Mouse (Mus musculus) neural tube, embryonic 12.5 days (tissue): Measurements from ENCODE around the gene Cpeb4. TPM values are rescaled to one million over a fixed set of nuclear protein-coding genes. Genes with fewer than 3 reads are reported as not detected.

ENCODE experiments used
- ATAC-seq: fragments of 200-750 bp; cut with Nextera tagmentation; 2 replicates; pipeline ENCODE4 v1.8.0; 2017; ENCODE audit warnings: low read depth, mild to moderate bottlenecking, moderate TSS enrichment, moderate library complexity; ENCODE audit not compliant: low FRiP score
- H3K27ac ChIP-seq: fragments of 300-500 bp; sonication (generic); 2 replicates; pipeline ENCODE4 v1.5.1; 2016
- H3K27me3 ChIP-seq: fragments of 300-500 bp; sonication (generic); replicated peaks from 2 replicates; pipeline ENCODE4 v1.6.1; 2016; ENCODE audit warnings: mild to moderate bottlenecking
- H3K36me3 ChIP-seq: fragments of 300-500 bp; sonication (generic); 2 replicates; pipeline ENCODE4 v1.6.1; 2016; ENCODE audit warnings: mild to moderate bottlenecking
- H3K4me1 ChIP-seq: fragments of 300-500 bp; sonication (generic); 2 replicates; pipeline ENCODE4 v1.6.1; 2016
- H3K4me2 ChIP-seq: fragments of 300-500 bp; sonication (generic); replicated peaks from 2 replicates; pipeline ENCODE4 v1.6.1; 2016; ENCODE audit warnings: mild to moderate bottlenecking
- H3K4me3 ChIP-seq: fragments of 300-500 bp; sonication (generic); 2 replicates; pipeline ENCODE4 v1.5.1; 2016
- H3K9ac ChIP-seq: fragments of 300-500 bp; sonication (generic); 2 replicates; pipeline ENCODE4 v1.6.1; 2016; ENCODE audit warnings: mild to moderate bottlenecking
- H3K9me3 ChIP-seq: fragments of 300-500 bp; sonication (generic); 2 replicates; pipeline ENCODE4 v1.6.1; 2016; ENCODE audit warnings: mild to moderate bottlenecking
- WGBS: fragments of 180-500 bp; shearing (Covaris S2); methylation state at CpG from one replicate; pipeline ENCODE4 v1.1.7; 2016; 5-methylcytosine and 5-hydroxymethylcytosine counted together
- polyA plus RNA-seq: library from polyadenylated mRNA; unstranded; fragments of >200 nt; fragmentation: Nextera tagmentation; extraction: Ambion mirVana; gene quantifications from 2 replicates; pipeline ENCODE4 v1.2.1, GENCODE M21; 2016

The Cpeb4 gene
- polyA plus RNA-seq, 1 experiment from 2014 or later: 18.4 TPM

- no peaks in the 10 kb centered on the region for H3K36me3 ChIP-seq
- WGBS: 87% methylated on average over 5 of the region's 5 CpGs
- no peak for ATAC-seq
- no peak overlapping the region for H3K4me3 ChIP-seq
- no peak overlapping the region for H3K9ac ChIP-seq
- H3K27me3 ChIP-seq: no peaks in the 10 kb centered on the region
- no peak overlapping the region for H3K4me2 ChIP-seq
- peaks cover 11% of the 10 kb centered on the region for H3K4me1 ChIP-seq
- H3K27ac ChIP-seq: no peak overlapping the region
- H3K9me3 ChIP-seq: no peaks in the 10 kb centered on the region
Measured at GRCm38 (mm10) chr11:31850995-31851394, 21.0 kb upstream of the Cpeb4 start.

- Histone ChIP-seq H3K27ac (no peak overlapping the region), H3K9me3 (no peaks in the 10 kb centered on the region), H3K9ac (no peak overlapping the region), H3K36me3 (no peaks in the 10 kb centered on the region), H3K4me3 (no peak overlapping the region), H3K4me2 (no peak overlapping the region), H3K27me3 (no peaks in the 10 kb centered on the region), H3K4me1 (peaks cover 6% of the 10 kb centered on the region; the same call in 1 of the 2 replicates)
- no peak for ATAC-seq
- WGBS: 78% methylated on average over 4 of the region's 4 CpGs
Measured at GRCm38 (mm10) chr11:31851702-31852560, 20.1 kb upstream of the Cpeb4 start.

- H3K4me3 ChIP-seq: no peak overlapping the region
- H3K9me3 ChIP-seq: no peaks in the 10 kb centered on the region
- WGBS: 79% methylated on average over 5 of the region's 5 CpGs
- H3K4me2 ChIP-seq: no peak overlapping the region
- H3K9ac ChIP-seq: no peak overlapping the region
- H3K36me3 ChIP-seq: no peaks in the 10 kb centered on the region
- no peaks in the 10 kb centered on the region for H3K27me3 ChIP-seq
- H3K4me1 ChIP-seq: no peaks in the 10 kb centered on the region; the same call in 1 of the 2 replicates
- no peak overlapping the region for H3K27ac ChIP-seq
- ATAC-seq: no peak
Measured at GRCm38 (mm10) chr11:31854955-31855354, 17.1 kb upstream of the Cpeb4 start.

GRCm38 (mm10) chr11:31857479-31857878, 14.5 kb upstream of the Cpeb4 start:
- 93% methylated on average over 4 of the region's 4 CpGs for WGBS
- ATAC-seq: no peak
- H3K27ac ChIP-seq: no peak overlapping the region

GRCm38 (mm10) chr11:31861149-31861890, 10.7 kb upstream of the Cpeb4 start:
- H3K36me3 ChIP-seq: no peaks in the 10 kb centered on the region
- no peaks in the 10 kb centered on the region for H3K27me3 ChIP-seq
- ATAC-seq: no peak
- H3K4me2 ChIP-seq: no peak overlapping the region
- H3K9ac ChIP-seq: no peak overlapping the region
- H3K9me3 ChIP-seq: no peaks in the 10 kb centered on the region
- H3K4me3 ChIP-seq: no peak overlapping the region
- no peaks in the 10 kb centered on the region for H3K4me1 ChIP-seq
- H3K27ac ChIP-seq: no peak overlapping the region
- 80% methylated on average over 6 of the region's 6 CpGs for WGBS

More at GRCm38 (mm10) chr11:31857479-31857878, 14.5 kb upstream of the Cpeb4 start:
- no peaks in the 10 kb centered on the region for H3K36me3 ChIP-seq
- H3K9me3 ChIP-seq: no peaks in the 10 kb centered on the region
- no peak overlapping the region for H3K4me2 ChIP-seq
- H3K27me3 ChIP-seq: no peaks in the 10 kb centered on the region
- H3K4me1 ChIP-seq: no peaks in the 10 kb centered on the region
- no peak overlapping the region for H3K9ac ChIP-seq
- no peak overlapping the region for H3K4me3 ChIP-seq

- ATAC-seq: no peak
- Histone ChIP-seq H3K36me3 (no peaks in the 10 kb centered on the region), H3K9ac (no peak overlapping the region), H3K27me3 (no peaks in the 10 kb centered on the region), H3K4me2 (no peak overlapping the region), H3K27ac (no peak overlapping the region), H3K9me3 (no peaks in the 10 kb centered on the region), H3K4me1 (peaks cover 10% of the 10 kb centered on the region), H3K4me3 (no peak overlapping the region)
- WGBS: 72% methylated on average over 4 of the region's 4 CpGs
Measured at GRCm38 (mm10) chr11:31867976-31868375, 4.0 kb upstream of the Cpeb4 start.

GRCm38 (mm10) chr11:31870285-31871010, 1.6 kb upstream of the Cpeb4 start:
- H3K27ac ChIP-seq: peak overlapping the region; percentile 60
- under 1% methylated on average over 53 of the region's 53 CpGs for WGBS
- H3K4me1 ChIP-seq: peaks cover 17% of the 10 kb centered on the region
- no peaks in the 10 kb centered on the region for H3K9me3 ChIP-seq
- H3K4me2 ChIP-seq: peak overlapping the region; percentile 74
- H3K9ac ChIP-seq: peak overlapping the region; percentile 82
- H3K4me3 ChIP-seq: peak overlapping the region; percentile 72
- H3K27me3 ChIP-seq: no peaks in the 10 kb centered on the region
- ATAC-seq: peak; percentile 100
- no peaks in the 10 kb centered on the region for H3K36me3 ChIP-seq

GRCm38 (mm10) chr11:31871135-31871541, 873 bp upstream of the Cpeb4 start:
- H3K27ac ChIP-seq: no peak overlapping the region; the same call in 1 of the 2 replicates
- peak; percentile 21 for ATAC-seq
- H3K27me3 ChIP-seq: no peaks in the 10 kb centered on the region
- no peaks in the 10 kb centered on the region for H3K9me3 ChIP-seq
- peaks cover 17% of the 10 kb centered on the region for H3K4me1 ChIP-seq
- peak overlapping the region; percentile 82 for H3K9ac ChIP-seq
- WGBS: 0% methylated on average over 21 of the region's 21 CpGs
- peak overlapping the region; percentile 72 for H3K4me3 ChIP-seq
- peak overlapping the region; percentile 74 for H3K4me2 ChIP-seq
- H3K36me3 ChIP-seq: no peaks in the 10 kb centered on the region

- Histone ChIP-seq H3K4me3 (peak overlapping the region; percentile 41), H3K4me1 (peaks cover 19% of the 10 kb centered on the region), H3K9me3 (no peaks in the 10 kb centered on the region), H3K27me3 (no peaks in the 10 kb centered on the region), H3K4me2 (peak overlapping the region; percentile 74), H3K36me3 (no peaks in the 10 kb centered on the region), H3K27ac (no peak overlapping the region), H3K9ac (peak overlapping the region; percentile 44)
- ATAC-seq: no peak
- 59% methylated on average over 15 of the region's 15 CpGs for WGBS
Measured at GRCm38 (mm10) chr11:31872546-31873261, 693 bp downstream of the Cpeb4 start.

- Histone ChIP-seq H3K4me1 (peaks cover 19% of the 10 kb centered on the region), H3K27ac (no peak overlapping the region), H3K36me3 (no peaks in the 10 kb centered on the region), H3K4me2 (peak overlapping the region; percentile 74), H3K27me3 (no peaks in the 10 kb centered on the region), H3K4me3 (peak overlapping the region; percentile 24), H3K9me3 (no peaks in the 10 kb centered on the region), H3K9ac (no peak overlapping the region)
- ATAC-seq: no peak
- 87% methylated on average over 2 of the region's 2 CpGs for WGBS
Measured at GRCm38 (mm10) chr11:31874071-31874470, 2.1 kb downstream of the Cpeb4 start.

GRCm38 (mm10) chr11:31883671-31884070, 11.7 kb downstream of the Cpeb4 start:
- 82% methylated on average over 1 of the region's 1 CpGs for WGBS
- H3K4me3 ChIP-seq: no peak overlapping the region
- ATAC-seq: no peak

More at GRCm38 (mm10) chr11:31883671-31884070, 11.7 kb downstream of the Cpeb4 start:
- Histone ChIP-seq H3K4me2 (no peak overlapping the region), H3K9ac (no peak overlapping the region), H3K27me3 (no peaks in the 10 kb centered on the region), H3K36me3 (no peaks in the 10 kb centered on the region), H3K27ac (no peak overlapping the region), H3K9me3 (no peaks in the 10 kb centered on the region), H3K4me1 (no peaks in the 10 kb centered on the region)
